Comparison of ENCODE assay signal across 8 mouse cellular contexts in genomic region chr15:84450441-84451183, GRCm38 (mm10). TPM values are rescaled to one million over a fixed set of nuclear protein-coding genes. Genes with fewer than 3 reads are reported as not detected.
A peak's percentile ranks its signal among the peaks of the same experiment; 100 is the strongest.
DNase-seq lines count a peak whose midpoint lies in the region; ATAC-seq and TF ChIP-seq lines count a peak whose summit lies in the region.

No protein-coding gene starts in this region.

- no peaks in the 10 kb centered on the region for H3K36me3 ChIP-seq in ES-Bruce4 (ENCODE audit: control insufficient read depth, insufficient read depth, low read length, poor library complexity, severe bottlenecking)
- no peaks in the 10 kb centered on the region for H3K36me3 ChIP-seq in heart, embryonic 15.5 days

- 0 out of 2 replicates have a peak overlapping the region, but pooled peaks have one; percentile 4 for H3K9ac ChIP-seq in ES-Bruce4 (ENCODE audit: low read depth, poor library complexity, severe bottlenecking)
- H3K9ac ChIP-seq in heart, embryonic 15.5 days, result no peak overlapping the region

- no peak for TF ChIP-seq POLR2A in ES-Bruce4 (IDR thresholded peaks at IDR 0.05; ENCODE audit: insufficient read depth, low read length)

- TF ChIP-seq CTCF in ES-Bruce4 (IDR thresholded peaks at IDR 0.05; ENCODE audit: low read depth, low read length), result no peak
- no peak for TF ChIP-seq CTCF in left cerebral cortex, adult 2 months (IDR thresholded peaks at IDR 0.05)

- H3K4me3 ChIP-seq in ES-Bruce4 (ENCODE audit: low read depth, low read length), result peak overlapping the region; percentile 15; the same call in 1 of the 2 replicates
- H3K4me3 ChIP-seq in heart, embryonic 15.5 days, result peak overlapping the region; percentile 30
- no peak overlapping the region for H3K4me3 ChIP-seq in left cerebral cortex, adult 2 months

- peak; percentile 79; the same call in 1 of the 2 replicates for TF ChIP-seq EP300 in ES-Bruce4 (IDR thresholded peaks at IDR 0.05; ENCODE audit: insufficient read depth, low read depth, low read length)

- intact Hi-C loops in left cerebral cortex, adult 2 months (cut with DNase I), result loop anchor here (2.0 to 5.0 kb wide), 2 partner anchors 36 to 162 kb away; no protein-coding TSS in a partner anchor

- peak overlapping the region; percentile 63 for H3K4me2 ChIP-seq in heart, embryonic 15.5 days

- peaks cover 6% of the 10 kb centered on the region for H3K27me3 ChIP-seq in ES-Bruce4 (ENCODE audit: control insufficient read depth, insufficient read depth, low read length, poor library complexity, severe bottlenecking)
- H3K27me3 ChIP-seq in heart, embryonic 15.5 days, result peaks cover 48% of the 10 kb centered on the region

- DNase-seq in adrenal gland, postnatal 10 days, result peak; percentile 77
- peak; percentile 50 for DNase-seq in fibroblast of lung, adult 2 months (ENCODE audit: low read depth)
- peak; percentile 78 to 83 for DNase-seq in left cerebral cortex, adult 2 months (ENCODE audit: extremely low spot score in 1 of 2, low spot score in 2 of 2)
- peak; percentile 83 for DNase-seq in right cerebral cortex, postnatal 25 days

- no peak overlapping the region for H3K27ac ChIP-seq in ES-Bruce4 (ENCODE audit: insufficient read depth, low read length)
- 0 out of 2 replicates have a peak overlapping the region, but pooled peaks have one; percentile 36 for H3K27ac ChIP-seq in heart, embryonic 15.5 days
- peak overlapping the region; percentile 45 for H3K27ac ChIP-seq in left cerebral cortex, adult 2 months

- WGBS in heart, embryonic 15.5 days, result 2% methylated on average over 21 of the region's 21 CpGs

- no peaks in the 10 kb centered on the region for H3K4me1 ChIP-seq in ES-Bruce4 (ENCODE audit: control insufficient read depth, insufficient read depth, low read length)
- peaks cover 20% of the 10 kb centered on the region for H3K4me1 ChIP-seq in heart, embryonic 15.5 days (replicated peaks)

- 0 out of 2 replicates have a peak, but pooled peaks have one; percentile 1 for ATAC-seq in heart, embryonic 15.5 days (replicated peaks; ENCODE audit: insufficient number of reproducible peaks, insufficient read depth, low FRiP score, low read depth)
- peak; percentile 57 for ATAC-seq in megakaryocyte progenitor cell, adult 5-6 weeks (replicated peaks; ENCODE audit: poor library complexity)
- no peak for ATAC-seq in activated CD4-positive, CD25-positive, alpha-beta regulatory T cell, adult 4 months

- H3K9me3 ChIP-seq in ES-Bruce4 (replicated peaks; ENCODE audit: control insufficient read depth, insufficient read depth, low read length, poor library complexity, severe bottlenecking), result no peaks in the 10 kb centered on the region
- H3K9me3 ChIP-seq in heart, embryonic 15.5 days (replicated peaks), result no peaks in the 10 kb centered on the region

RNA-seq across cellular contexts. Expression of gene Shisal1, which starts 3.7 kb away (rescaled TPM):
- 0.30 and 0.44 TPM in 2 replicates for polyA plus RNA-seq in ES-Bruce4 (2011; ENCODE audit: insufficient read depth, insufficient read length, low read depth, missing spikeins)
- 1 to 10 TPM; 1.8 to 3.2 TPM for total RNA-seq in adrenal gland, postnatal 10 days (2021)
- 0.47 and 1.4 TPM in 2 replicates for polyA plus RNA-seq in heart, embryonic 15.5 days (2015; fragmentation: Nextera tagmentation; extraction: Ambion mirVana)
- total RNA-seq in left cerebral cortex, adult 2 months (2021), result 10 to 100 TPM; 40.5 to 48.2 TPM
- not detected in 2 replicates for total RNA-seq in megakaryocyte progenitor cell, adult 5-6 weeks (2015)
- total RNA-seq in megakaryocyte progenitor cell, adult 5-6 weeks (2017), result not detected in 2 replicates
- not detected for polyA plus RNA-seq in activated CD4-positive, CD25-positive, alpha-beta regulatory T cell, adult 4 months (2017; shearing (Covaris generic))

Comparison
In these comparisons a context has a peak if more than half of its experiments do, and no peak if none do; other contexts are left out.
1. RNA of gene Shisal1, which starts 3.7 kb away (total RNA-seq): 40.5 to 48.2 TPM in left cerebral cortex, adult 2 months; 1.8 to 3.2 TPM in adrenal gland, postnatal 10 days and not detected in megakaryocyte progenitor cell, adult 5-6 weeks; every median in the first group is over 4 times any median in the second.
2. Peak in every context shown above with its lines, with median percentiles within 50 percentile points of each other: DNase-seq.